Mouse (Mus musculus) layer of hippocampus, adult 6 months (tissue): Measurements from ENCODE around the gene Ap4b1. TPM values are rescaled to one million over a fixed set of nuclear protein-coding genes. Genes with fewer than 3 reads are reported as not detected.

ENCODE experiments used
- long read RNA-seq, 2 experiments: library from polyadenylated mRNA; unstranded; transcript quantifications; one replicate each; pipeline ENCODE4 v2.0.0; 2019 to 2020
- polyA plus RNA-seq: library from polyadenylated mRNA; unstranded; fragments of <200 nt; fragmentation: Nextera tagmentation; gene quantifications from 2 replicates; pipeline ENCODE4 v1.2.3, GENCODE M21; 2021

The Ap4b1 gene
- polyA plus RNA-seq = 11.1 and 12.2 TPM in 2 replicates
- long read RNA-seq, experiment 1, transcript Ap4b1-201 (10 exons, 2,799 nt) = major isoform, 20 of 24 reads
- long read RNA-seq, experiment 1, partial matches to known transcripts = 1 of 24 reads
- long read RNA-seq, experiment 1, other reads (novel, unspliced or antisense) = 0 of 24 reads
- long read RNA-seq, experiment 2, transcript Ap4b1-202 (11 exons, 2,692 nt) = minor isoform, 8 of 110 reads
- long read RNA-seq, experiment 2, transcript Ap4b1-201 (10 exons, 2,799 nt) = major isoform, 90 of 110 reads
- long read RNA-seq, experiment 2, partial matches to known transcripts = 0 of 110 reads
- long read RNA-seq, experiment 2, other reads (novel, unspliced or antisense) = 9 of 110 reads

DNA sequence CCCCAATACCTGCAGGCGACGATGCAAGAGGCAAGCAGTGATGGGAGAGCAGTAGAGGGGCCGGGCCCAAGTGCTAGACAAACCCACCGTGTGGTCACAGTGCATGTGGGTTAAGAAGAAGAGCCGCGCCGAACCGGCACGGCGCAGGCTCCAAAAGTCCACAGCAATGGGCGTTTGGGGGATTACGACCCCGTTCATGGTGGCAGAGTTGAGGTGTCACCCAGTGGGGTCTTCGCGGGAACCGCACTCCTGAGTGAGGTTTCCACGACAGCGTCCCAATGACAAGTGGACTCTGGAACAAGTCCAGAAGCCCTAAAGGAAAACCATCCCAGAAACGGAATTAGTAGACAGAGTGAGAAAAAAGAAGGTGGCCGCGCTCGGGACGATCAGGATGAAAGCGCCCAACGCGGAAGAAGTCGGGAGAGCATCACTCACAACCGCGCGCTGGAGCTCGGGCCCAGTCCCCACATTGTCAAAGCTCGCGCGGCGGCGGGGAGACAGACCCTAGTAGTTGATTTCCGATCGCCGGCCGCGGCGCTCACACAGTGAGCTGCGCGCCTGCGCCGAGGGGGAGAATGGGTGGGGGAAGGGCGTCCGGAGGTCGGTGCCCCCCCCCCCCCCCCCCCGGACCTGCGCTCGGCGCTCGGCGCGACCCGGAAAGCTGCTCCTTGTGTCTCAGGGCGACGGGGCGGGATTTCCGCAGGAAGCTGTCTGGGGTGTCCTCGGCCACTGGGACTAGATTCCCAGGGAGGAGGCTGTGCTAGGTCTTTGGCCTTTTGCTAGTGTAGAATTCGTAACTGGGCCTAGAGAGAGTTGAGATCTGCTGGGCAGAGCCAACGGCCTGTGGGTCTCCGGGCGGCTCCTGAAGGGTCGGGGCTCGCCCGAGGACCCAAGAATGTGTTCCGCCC, at the start of gene Ap4b1, which contains the start of the genes Dclre1b and Gm43064:
Ap4b1 (plus strand) TSS at position 630 of the 908 bp plus-strand sequence.
Dclre1b (minus strand) TSS at position 554 of the 908 bp plus-strand sequence.
Gm43064 (plus strand) TSS at position 683 of the 908 bp plus-strand sequence.

DNA sequence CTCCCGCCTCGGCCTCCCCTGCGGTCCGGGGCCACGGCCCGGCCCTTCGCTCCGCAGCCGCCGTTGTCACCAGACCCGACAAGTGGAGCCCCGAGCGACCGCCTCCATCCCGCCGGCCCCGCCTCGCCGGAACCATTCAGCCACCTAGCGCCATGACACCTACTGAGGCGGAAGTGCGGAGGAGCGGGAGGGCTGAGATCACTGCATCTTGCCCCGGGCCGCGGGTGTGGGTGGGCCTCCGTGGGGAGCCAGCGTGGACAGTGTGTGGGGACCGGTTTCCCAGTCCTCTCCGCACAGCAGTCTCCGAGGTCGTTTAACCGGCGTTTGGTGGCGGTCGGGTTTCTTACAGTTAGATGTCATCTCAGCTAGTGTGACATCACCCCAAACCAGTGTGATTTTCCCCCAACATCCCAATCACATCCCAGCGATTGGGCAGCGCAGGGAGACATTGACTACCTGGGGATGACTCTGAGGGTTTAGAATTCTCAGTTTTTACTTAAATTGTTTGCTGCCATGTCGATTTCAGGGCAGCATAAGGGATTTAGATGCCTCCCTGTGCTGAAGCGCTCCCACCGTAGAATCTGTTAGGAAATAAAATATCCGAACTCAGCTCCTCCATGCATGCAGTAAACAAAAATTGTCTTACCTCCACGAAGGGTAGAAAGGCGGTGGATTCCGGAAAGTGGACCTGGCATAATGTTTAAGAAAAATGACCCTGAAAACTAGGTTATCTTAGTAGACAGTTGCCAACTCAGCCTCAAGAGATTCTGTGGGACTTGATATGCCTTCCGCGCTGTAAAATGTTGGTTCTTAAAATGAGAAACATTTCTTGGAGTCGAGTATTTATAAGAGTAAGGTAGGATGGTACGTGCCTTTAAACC, 17.9 kb upstream of the Ap4b1 start, which contains the start of gene Hipk1:
Hipk1 (minus strand) TSS at position 334 of the 881 bp plus-strand sequence.

DNA sequence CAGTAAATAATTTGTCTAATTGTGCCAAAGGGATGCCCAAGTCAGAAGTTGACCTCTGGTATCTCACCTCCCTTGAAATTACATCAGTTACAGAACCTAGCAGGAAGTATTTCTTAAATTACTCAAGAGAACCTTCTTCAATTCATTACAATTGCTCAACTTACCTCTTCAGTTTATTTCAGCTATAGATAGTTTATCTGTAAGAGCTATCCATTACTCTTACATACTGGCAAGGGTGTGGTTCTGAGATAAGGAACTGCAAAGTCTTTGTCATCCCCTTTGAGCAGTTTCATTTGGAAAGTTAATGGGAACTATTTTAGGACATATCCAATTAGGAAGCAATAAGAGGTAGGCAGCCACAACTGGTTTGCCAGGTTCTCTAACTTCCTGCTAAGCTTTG, 23.1 kb downstream of the Ap4b1 start, which contains the start of gene Bcl2l15:
Bcl2l15 (plus strand) TSS at position 176 of the 400 bp plus-strand sequence.

DNA sequence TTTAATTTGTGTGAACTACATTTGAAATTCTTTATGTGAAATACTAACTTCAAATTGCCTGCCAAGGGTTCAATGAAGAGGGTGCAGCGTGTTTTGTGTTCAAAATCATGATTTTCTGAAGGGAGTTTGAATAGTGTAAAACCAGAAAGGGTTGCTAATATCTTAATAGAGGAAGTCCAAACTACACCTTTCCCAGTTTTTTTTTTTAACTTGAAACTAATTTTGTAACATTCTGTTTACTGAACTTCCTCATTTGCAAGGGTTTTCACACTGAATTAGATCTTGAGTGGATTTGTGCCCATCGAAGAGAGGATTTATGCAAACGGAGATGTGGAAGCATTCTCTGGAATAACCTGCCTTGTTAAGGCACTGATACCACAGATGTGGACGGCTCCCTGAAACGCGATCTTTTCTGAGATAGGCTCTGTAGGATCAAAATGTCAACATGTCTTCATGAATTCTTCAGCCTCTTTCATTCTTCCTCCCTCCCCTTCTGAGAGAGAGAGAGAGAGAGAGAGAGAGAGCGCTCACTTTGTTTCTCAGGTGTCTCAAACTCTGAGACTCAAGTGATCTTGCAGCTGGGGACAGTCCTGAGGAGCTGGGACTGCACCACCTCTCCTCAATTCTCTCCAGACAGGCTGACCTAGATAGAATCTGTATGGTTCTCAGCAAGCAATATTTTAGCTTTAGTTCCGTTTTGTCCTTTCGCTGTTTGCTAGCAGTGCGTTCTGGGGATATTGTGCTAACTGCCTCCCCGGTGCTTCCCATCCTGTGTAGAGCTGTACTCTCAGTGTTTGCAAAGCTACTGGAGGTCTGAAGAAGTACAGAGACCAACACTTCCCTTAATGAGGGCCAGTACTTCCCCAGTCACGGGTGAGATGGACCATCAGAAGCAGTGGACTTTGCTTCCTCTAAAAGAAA, 49.8 kb downstream of the Ap4b1 start, which contains the start of gene Ptpn22:
Ptpn22 (plus strand) TSS at position 915 of the 921 bp plus-strand sequence.

Other genes with a start within 250 kb of the Ap4b1 start
- gene Syt6, start 234.3 kb upstream of the Ap4b1 start, polyA plus RNA-seq = 2.2 and 2.7 TPM in 2 replicates
- 0.13 TPM in 1 of 2 replicates, not detected in the other for gene Atg4a-ps, start 163.5 kb upstream of the Ap4b1 start, polyA plus RNA-seq
- gene Olfml3, start 71.5 kb upstream of the Ap4b1 start, polyA plus RNA-seq = 11.0 and 11.8 TPM in 2 replicates
- gene Gm10964, start 70.2 kb upstream of the Ap4b1 start, polyA plus RNA-seq = not detected in 2 replicates
- 12.0 and 15.8 TPM in 2 replicates for gene Hipk1, start 18.0 kb upstream of the Ap4b1 start, polyA plus RNA-seq
- 3.6 and 5.9 TPM in 2 replicates for gene Dclre1b, start 76 bp upstream of the Ap4b1 start, polyA plus RNA-seq
- gene Gm43064, start 53 bp downstream of the Ap4b1 start, polyA plus RNA-seq = 0.08 TPM in 1 of 2 replicates, not detected in the other
- 0.29 and 0.48 TPM in 2 replicates for gene Bcl2l15, start 23.1 kb downstream of the Ap4b1 start, polyA plus RNA-seq
- gene Ptpn22, start 50.3 kb downstream of the Ap4b1 start, polyA plus RNA-seq = 0.29 and 0.59 TPM in 2 replicates
- gene Rsbn1, start 104.6 kb downstream of the Ap4b1 start, polyA plus RNA-seq = 6.0 TPM in 2 replicates
- gene Phtf1, start 158.6 kb downstream of the Ap4b1 start, polyA plus RNA-seq = 4.8 and 5.4 TPM in 2 replicates